Mouse (Mus musculus) limb, embryonic 14.5 days (tissue): ENCODE data around the gene Slc19a1. TPM values are rescaled to one million over a fixed set of nuclear protein-coding genes. Genes with fewer than 3 reads are reported as not detected.

Experiments
- ATAC-seq: fragments of 200-750 bp; cut with Nextera tagmentation; 2 replicates; pipeline ENCODE4 v1.8.0; 2017; ENCODE audit warnings: low read depth, moderate number of reproducible peaks, moderate TSS enrichment; ENCODE audit not compliant: low FRiP score
- DNase-seq: peaks from one replicate; pipeline ENCODE4 v3.0.0-alpha.2; 2015; ENCODE audit warnings: low spot score
- H3K27ac ChIP-seq: fragments of 300-500 bp; sonication (generic); replicated peaks from 2 replicates; pipeline ENCODE4 v1.5.1; 2014; ENCODE audit warnings: low read depth, mild to moderate bottlenecking, low read length, moderate library complexity, mixed read lengths
- H3K27me3 ChIP-seq: fragments of 300-500 bp; sonication (generic); 2 replicates; pipeline ENCODE4 v1.6.1; 2014; ENCODE audit warnings: low read length, mixed read lengths; ENCODE audit not compliant: control insufficient read depth, insufficient read depth
- H3K36me3 ChIP-seq: fragments of 300-500 bp; sonication (generic); 2 replicates; pipeline ENCODE4 v1.6.1; 2014; ENCODE audit warnings: mild to moderate bottlenecking, low read length, moderate library complexity, mixed read lengths; ENCODE audit not compliant: control insufficient read depth, insufficient read depth
- H3K4me1 ChIP-seq: fragments of 300-500 bp; sonication (generic); 2 replicates; pipeline ENCODE4 v1.6.1; 2014; ENCODE audit warnings: antibody characterized with exemption, low read length, mixed read lengths; ENCODE audit not compliant: control insufficient read depth, insufficient read depth
- H3K4me2 ChIP-seq: fragments of 300-500 bp; sonication (generic); replicated peaks from 2 replicates; pipeline ENCODE4 v1.6.1; 2014; ENCODE audit warnings: low read depth, mild to moderate bottlenecking, low read length, moderate library complexity; ENCODE audit not compliant: severe bottlenecking
- H3K4me3 ChIP-seq: fragments of 300-500 bp; sonication (generic); replicated peaks from 2 replicates; pipeline ENCODE4 v1.5.1; 2014; ENCODE audit warnings: low read length
- H3K9ac ChIP-seq: fragments of 300-500 bp; sonication (generic); 2 replicates; pipeline ENCODE4 v1.6.1; 2014; ENCODE audit warnings: mild to moderate bottlenecking, low read depth, low read length, moderate library complexity; ENCODE audit not compliant: severe bottlenecking
- H3K9me3 ChIP-seq: fragments of 300-500 bp; sonication (generic); 2 replicates; pipeline ENCODE4 v1.6.1; 2016; ENCODE audit warnings: low read length; ENCODE audit not compliant: control insufficient read depth
- POLR2A ChIP-seq: fragments of 200-500 bp; IDR thresholded peaks from 2 replicates; pipeline ENCODE4 v1.8.0; 2012; ENCODE audit warnings: inconsistent platforms, mild to moderate bottlenecking, moderate library complexity, borderline replicate concordance; ENCODE audit not compliant: insufficient read depth, insufficient read length; ENCODE audit errors: extremely low read depth
- WGBS: fragments of 180-500 bp; shearing (Covaris S2); extraction: QIAGEN DNeasy Blood & Tissue Kit; methylation state at CpG from one replicate; pipeline ENCODE4 v1.1.7; 2014; 5-methylcytosine and 5-hydroxymethylcytosine counted together
- polyA plus RNA-seq, 2 experiments: library from polyadenylated mRNA; depleted of rRNA in 1 of 2; stranded (reverse) in 1 of 2; unstranded in 1 of 2; fragments of >200 nt; fragmentation: Nextera tagmentation in 1 of 2; extraction: Ambion mirVana in 1 of 2; gene quantifications; 2 replicates each; pipeline versions ENCODE4 v1.2.1 to v1.2.3; 2012 to 2014

Slc19a1 gene
- polyA plus RNA-seq, 2 experiments: 30.5 to 47.1 TPM

GRCm38 (mm10) chr10:77007433-77008108 is 24.5 kb upstream of the Slc19a1 start:
- Histone ChIP-seq H3K9ac (no peak overlapping the region), H3K4me1 (peaks cover 16% of the 10 kb centered on the region), H3K4me2 (no peak overlapping the region), H3K4me3 (no peak overlapping the region), H3K36me3 (no peaks in the 10 kb centered on the region), H3K9me3 (no peaks in the 10 kb centered on the region), H3K27ac (no peak overlapping the region), H3K27me3 (no peaks in the 10 kb centered on the region)
- DNase-seq (no peak), ATAC-seq (no peak; the same call in 1 of the 2 replicates)
- 25% methylated on average over 8 of the region's 8 CpGs for WGBS
- no peak for TF ChIP-seq POLR2A

- no peak overlapping the region for H3K27ac ChIP-seq
- H3K27me3 ChIP-seq: no peaks in the 10 kb centered on the region
- no peaks in the 10 kb centered on the region for H3K36me3 ChIP-seq
- no peak overlapping the region for H3K4me2 ChIP-seq
- 8% methylated on average over 9 of the region's 9 CpGs for WGBS
- no peak overlapping the region for H3K9ac ChIP-seq
- peaks cover 16% of the 10 kb centered on the region for H3K4me1 ChIP-seq
- ATAC-seq (no peak; the same call in 1 of the 2 replicates), DNase-seq (no peak)
- no peak overlapping the region for H3K4me3 ChIP-seq
- no peaks in the 10 kb centered on the region for H3K9me3 ChIP-seq
- no peak for TF ChIP-seq POLR2A
These were observed 23.9 kb upstream of the Slc19a1 start for GRCm38 (mm10) chr10:77008109-77008561.

GRCm38 (mm10) chr10:77008698-77009097 is 23.3 kb upstream of the Slc19a1 start:
- 80% methylated on average over 3 of the region's 3 CpGs for WGBS
- Histone ChIP-seq H3K4me3 (no peak overlapping the region), H3K4me2 (no peak overlapping the region), H3K27ac (no peak overlapping the region), H3K4me1 (peaks cover 16% of the 10 kb centered on the region), H3K36me3 (no peaks in the 10 kb centered on the region), H3K9me3 (no peaks in the 10 kb centered on the region), H3K27me3 (no peaks in the 10 kb centered on the region), H3K9ac (no peak overlapping the region)
- DNase-seq (no peak), ATAC-seq (no peak)
- TF ChIP-seq POLR2A: no peak

GRCm38 (mm10) chr10:77011681-77012080 is 20.4 kb upstream of the Slc19a1 start:
- Histone ChIP-seq H3K27me3 (no peaks in the 10 kb centered on the region), H3K4me3 (no peak overlapping the region), H3K9ac (no peak overlapping the region), H3K4me1 (peaks cover 11% of the 10 kb centered on the region), H3K9me3 (no peaks in the 10 kb centered on the region), H3K4me2 (no peak overlapping the region), H3K36me3 (no peaks in the 10 kb centered on the region), H3K27ac (no peak overlapping the region)
- DNase-seq (no peak), ATAC-seq (no peak)
- no peak for TF ChIP-seq POLR2A
- 74% methylated on average over 4 of the region's 4 CpGs for WGBS

GRCm38 (mm10) chr10:77016080-77016479 is 16.0 kb upstream of the Slc19a1 start:
- DNase-seq (no peak), ATAC-seq (no peak)
- H3K4me1 ChIP-seq: no peaks in the 10 kb centered on the region
- H3K4me2 ChIP-seq: no peak overlapping the region
- H3K4me3 ChIP-seq: no peak overlapping the region
- H3K9ac ChIP-seq: no peak overlapping the region
- no peaks in the 10 kb centered on the region for H3K36me3 ChIP-seq
- H3K9me3 ChIP-seq: no peaks in the 10 kb centered on the region
- H3K27me3 ChIP-seq: no peaks in the 10 kb centered on the region
- 71% methylated on average over 7 of the region's 7 CpGs for WGBS
- H3K27ac ChIP-seq: no peak overlapping the region
- TF ChIP-seq POLR2A: no peak

- no peak for TF ChIP-seq POLR2A
- Histone ChIP-seq H3K9me3 (no peaks in the 10 kb centered on the region), H3K9ac (no peak overlapping the region), H3K4me2 (no peak overlapping the region), H3K4me1 (no peaks in the 10 kb centered on the region), H3K27me3 (no peaks in the 10 kb centered on the region), H3K27ac (no peak overlapping the region), H3K4me3 (no peak overlapping the region), H3K36me3 (no peaks in the 10 kb centered on the region)
- DNase-seq (no peak), ATAC-seq (no peak)
- 32% methylated on average over 8 of the region's 8 CpGs for WGBS
These were observed 15.5 kb upstream of the Slc19a1 start for GRCm38 (mm10) chr10:77016499-77016898.
